Mouse (Mus musculus) CH12.LX (cell line): ENCODE data around the gene 2900026A02Rik. TPM values are rescaled to one million over a fixed set of nuclear protein-coding genes. Genes with fewer than 3 reads are reported as not detected.

Experiments used
- DNase-seq: peaks from one replicate; pipeline ENCODE4 v3.0.0-alpha.2; 2013; ENCODE audit errors: extremely low read depth
- H3K27ac ChIP-seq: 2 replicates; pipeline ENCODE4 v1.5.1; 2012; ENCODE audit warnings: low read depth, mild to moderate bottlenecking, control low read depth, moderate library complexity; ENCODE audit not compliant: insufficient read depth
- H3K27me3 ChIP-seq: replicated peaks from 2 replicates; pipeline ENCODE3; 2012; ENCODE audit warnings: inconsistent platforms
- H3K36me3 ChIP-seq, 2 experiments: replicated peaks in 1 of 2; 2 replicates each; pipeline versions ENCODE3 to v1.6.1; 2012; ENCODE audit warnings: inconsistent platforms in 1 of 2, low read length in 1 of 2, mild to moderate bottlenecking in 1 of 2, mixed read lengths in 1 of 2, moderate library complexity in 1 of 2; ENCODE audit not compliant: control insufficient read depth in 1 of 2, insufficient read depth in 1 of 2
- H3K4me1 ChIP-seq, 2 experiments: 2 replicates each; pipeline ENCODE4 v1.6.1; 2012; ENCODE audit warnings: inconsistent platforms in 1 of 2, moderate library complexity in 1 of 2; ENCODE audit not compliant: insufficient read depth in 2 of 2, control insufficient read depth in 1 of 2
- H3K4me2 ChIP-seq: 2 replicates; pipeline ENCODE4 v1.6.1; 2012; ENCODE audit warnings: low read depth, mild to moderate bottlenecking, control low read depth; ENCODE audit not compliant: poor library complexity, insufficient read depth, severe bottlenecking
- H3K4me3 ChIP-seq, 3 experiments: fragments of 150-350 bp in 1 of 3; sonication (generic) in 1 of 3; replicated peaks in 1 of 3; 2 replicates each; pipeline versions ENCODE3 to v1.5.1; 2011 to 2012; ENCODE audit warnings: low read depth in 2 of 3, low read length in 2 of 3, mild to moderate bottlenecking in 2 of 3, moderate library complexity in 2 of 3, control low read depth in 1 of 3, improper control_type of control experiment in 1 of 3, inconsistent platforms in 1 of 3, mixed read lengths in 1 of 3; ENCODE audit not compliant: poor library complexity in 1 of 3
- H3K79me2 ChIP-seq: replicated peaks from 2 replicates; pipeline ENCODE4 v1.6.1; 2012; ENCODE audit warnings: mild to moderate bottlenecking, moderate library complexity; ENCODE audit not compliant: control insufficient read depth, poor library complexity, insufficient read depth, severe bottlenecking; ENCODE audit errors: extremely low read depth
- H3K9ac ChIP-seq: 2 replicates; pipeline ENCODE4 v1.6.1; 2012; ENCODE audit warnings: low read depth, mild to moderate bottlenecking, control low read depth, moderate library complexity; ENCODE audit not compliant: insufficient read depth
- H3K9me3 ChIP-seq: replicated peaks from 2 replicates; pipeline ENCODE3; 2012; ENCODE audit warnings: low read length, inconsistent platforms, mixed read lengths
- CTCF ChIP-seq, 2 experiments: IDR thresholded peaks in 1 of 2; conservative IDR thresholded peaks in 1 of 2; 2 replicates each; pipeline ENCODE4 v1.5.1; 2011 to 2012; ENCODE audit warnings: low read depth in 2 of 2, low read length in 2 of 2, improper control_type of control experiment in 1 of 2, inconsistent platforms in 1 of 2, mild to moderate bottlenecking in 1 of 2, moderate library complexity in 1 of 2
- E2F4 ChIP-seq: IDR thresholded peaks from 2 replicates; pipeline ENCODE4 v1.6.1; 2011; ENCODE audit warnings: low read depth, low read length, improper control_type of control experiment; ENCODE audit not compliant: insufficient replicate concordance
- ELF1 ChIP-seq: IDR thresholded peaks from 2 replicates; pipeline ENCODE4 v1.6.1; 2014; ENCODE audit warnings: low read depth, mild to moderate bottlenecking, inconsistent platforms, low read length, improper control_type of control experiment
- EP300 ChIP-seq: IDR thresholded peaks from 2 replicates; pipeline ENCODE4 v1.6.1; 2011; ENCODE audit warnings: low read length, improper control_type of control experiment
- ETS1 ChIP-seq: conservative IDR thresholded peaks from 2 replicates; pipeline ENCODE4 v1.6.1; 2012; ENCODE audit warnings: low read depth, mild to moderate bottlenecking, inconsistent platforms, low read length, improper control_type of control experiment, moderate library complexity
- GABPA ChIP-seq: IDR thresholded peaks from 2 replicates; pipeline ENCODE4 v1.6.1; 2012; ENCODE audit warnings: low read depth, low read length, improper control_type of control experiment, inconsistent platforms; ENCODE audit not compliant: insufficient replicate concordance
- HCFC1 ChIP-seq: IDR thresholded peaks from 2 replicates; pipeline ENCODE4 v1.6.1; 2012; ENCODE audit warnings: low read depth, mild to moderate bottlenecking, inconsistent platforms, low read length, improper control_type of control experiment
- IRF4 ChIP-seq: IDR thresholded peaks from 2 replicates; pipeline ENCODE4 v1.6.1; 2014; ENCODE audit warnings: low read depth, mild to moderate bottlenecking, inconsistent platforms, low read length, improper control_type of control experiment
- JUN ChIP-seq: IDR thresholded peaks from 2 replicates; pipeline ENCODE4 v1.6.1; 2011; ENCODE audit warnings: low read depth, mild to moderate bottlenecking, low read length, improper control_type of control experiment, moderate library complexity; ENCODE audit not compliant: insufficient read depth
- KAT2A ChIP-seq: IDR thresholded peaks from 2 replicates; pipeline ENCODE4 v1.6.1; 2012; ENCODE audit warnings: low read length, improper control_type of control experiment, inconsistent platforms; ENCODE audit not compliant: insufficient replicate concordance
- MAFK ChIP-seq: IDR thresholded peaks from 2 replicates; pipeline ENCODE4 v1.6.1; 2011; ENCODE audit warnings: low read length, improper control_type of control experiment; ENCODE audit not compliant: insufficient replicate concordance
- MAX ChIP-seq: IDR thresholded peaks from 2 replicates; pipeline ENCODE4 v1.6.1; 2011; ENCODE audit warnings: low read length, improper control_type of control experiment
- MYC ChIP-seq: IDR thresholded peaks from 2 replicates; pipeline ENCODE4 v1.6.1; 2011; ENCODE audit warnings: low read depth, mild to moderate bottlenecking, improper control_type of control experiment, low read length
- NELFE ChIP-seq: IDR thresholded peaks from 2 replicates; pipeline ENCODE4 v1.6.1; 2011; ENCODE audit warnings: low read depth, low read length, improper control_type of control experiment
- NRF1 ChIP-seq: IDR thresholded peaks from 2 replicates; pipeline ENCODE4 v1.6.1; 2014; ENCODE audit warnings: low read depth, mild to moderate bottlenecking, inconsistent platforms, low read length, improper control_type of control experiment, moderate library complexity
- PAX5 ChIP-seq: IDR thresholded peaks from 2 replicates; pipeline ENCODE4 v1.6.1; 2012; ENCODE audit warnings: low read length, inconsistent platforms, mixed read lengths
- POLR2A ChIP-seq: IDR thresholded peaks from 2 replicates; pipeline ENCODE4 v1.6.1; 2011; ENCODE audit warnings: low read depth, mild to moderate bottlenecking, improper control_type of control experiment, low read length
- POLR2AphosphoS2 ChIP-seq: IDR thresholded peaks from 2 replicates; pipeline ENCODE4 v1.6.1; 2011; ENCODE audit warnings: low read depth, low read length, improper control_type of control experiment
- RAD21 ChIP-seq: IDR thresholded peaks from 2 replicates; pipeline ENCODE4 v1.6.1; 2011; ENCODE audit warnings: low read depth, mild to moderate bottlenecking, low read length, improper control_type of control experiment, moderate library complexity
- RCOR1 ChIP-seq: conservative IDR thresholded peaks from 2 replicates; pipeline ENCODE4 v1.6.1; 2012; ENCODE audit warnings: low read depth, mild to moderate bottlenecking, inconsistent platforms, low read length, improper control_type of control experiment
- TCF12 ChIP-seq: IDR thresholded peaks from 2 replicates; pipeline ENCODE4 v1.6.1; 2014; ENCODE audit warnings: low read depth, mild to moderate bottlenecking, inconsistent platforms, low read length, improper control_type of control experiment
- UBTF ChIP-seq: IDR thresholded peaks from 2 replicates; pipeline ENCODE4 v1.6.1; 2012; ENCODE audit warnings: low read depth, mild to moderate bottlenecking, inconsistent platforms, low read length, improper control_type of control experiment, moderate library complexity
- USF1 ChIP-seq: IDR thresholded peaks from 2 replicates; pipeline ENCODE4 v1.6.1; 2014; ENCODE audit warnings: low read depth, mild to moderate bottlenecking, inconsistent platforms, low read length, improper control_type of control experiment
- ZC3H11A ChIP-seq: IDR thresholded peaks from 2 replicates; pipeline ENCODE4 v1.6.1; 2012; ENCODE audit warnings: low read depth, mild to moderate bottlenecking, inconsistent platforms, low read length, improper control_type of control experiment
- ZKSCAN1 ChIP-seq: IDR thresholded peaks from 2 replicates; pipeline ENCODE4 v1.6.1; 2012; ENCODE audit warnings: low read depth, inconsistent platforms, low read length, improper control_type of control experiment, borderline replicate concordance
- ZMIZ1 ChIP-seq: IDR thresholded peaks from 2 replicates; pipeline ENCODE4 v1.6.1; 2012; ENCODE audit warnings: low read depth, mild to moderate bottlenecking, inconsistent platforms, low read length, improper control_type of control experiment
- dilution Hi-C: fragments of 300-500 bp; cut with MboI; formaldehyde crosslinking; loops from 2 replicates; pipeline ENCODE4 v1.14.3; 2020; ENCODE audit warnings: low sequenced_read_pairs; ENCODE audit not compliant: extremely low pct_unique_long_range_greater_than_20kb, extremely low pct_ligation_motif_present
- in situ Hi-C: fragments of 300-500 bp; cut with MboI; formaldehyde crosslinking; loops from 3 replicates; pipeline ENCODE4 v1.14.3; 2019; ENCODE audit warnings: low sequenced_read_pairs, low pct_ligation_motif_present, low pct_unique_long_range_greater_than_20kb, mixed read lengths
- polyA plus RNA-seq: library from polyadenylated mRNA; unstranded; fragments of >175 nt; gene quantifications from 2 replicates; pipeline ENCODE4 v1.2.1, GENCODE M21; 2012; ENCODE audit warnings: low read depth; ENCODE audit not compliant: insufficient read length
- total RNA-seq, 2 experiments: library from RNA; depleted of rRNA; stranded (reverse); fragments of 300-350 nt in 1 of 2; fragments of >200 nt in 1 of 2; gene quantifications; 2 replicates each; pipeline ENCODE4 v1.2.3; 2012 to 2014

The 2900026A02Rik gene
- total and polyA plus RNA-seq, 3 experiments: 0.85 to 4.6 (median 0.93) TPM

- dilution Hi-C loops (no loop called here), in situ Hi-C loops (no loop called here)
- no peaks in the 10 kb centered on the region for H3K36me3 ChIP-seq
- no peaks in the 10 kb centered on the region for H3K9me3 ChIP-seq
- H3K4me1 ChIP-seq: no peaks in the 10 kb centered on the region
- no peak for DNase-seq
- no peak overlapping the region for H3K4me3 ChIP-seq
- H3K4me2 ChIP-seq: no peak overlapping the region
- TF ChIP-seq HCFC1: no peak
- TF ChIP-seq GABPA: no peak
- no peak for TF ChIP-seq RCOR1
- TF ChIP-seq MYC: no peak
- TF ChIP-seq UBTF: no peak
- TF ChIP-seq EP300: no peak
- TF ChIP-seq ETS1: no peak
- no peak for TF ChIP-seq POLR2AphosphoS2
- TF ChIP-seq RAD21: no peak
- no peak for TF ChIP-seq MAX
- no peak for TF ChIP-seq ZKSCAN1
- no peak for TF ChIP-seq USF1
- no peak for TF ChIP-seq NELFE
- TF ChIP-seq CTCF (conservative IDR thresholded peaks at IDR 0.05 in 1 of 2, IDR thresholded peaks at IDR 0.05 in 1 of 2; ENCODE audit: low read depth in 2 of 2, low read length in 2 of 2): no peak
- no peak for TF ChIP-seq PAX5
- no peak for TF ChIP-seq ELF1
- no peak for TF ChIP-seq NRF1
- no peak overlapping the region for H3K27ac ChIP-seq
- no peak overlapping the region for H3K9ac ChIP-seq
- peaks cover 87% of the 10 kb centered on the region for H3K27me3 ChIP-seq
- no peaks in the 10 kb centered on the region for H3K79me2 ChIP-seq
Observed at GRCm38 (mm10) chr5:113208622-113209400, 12.2 kb downstream of the 2900026A02Rik start.

GRCm38 (mm10) chr5:113208048-113208447 lies 13.0 kb downstream of the 2900026A02Rik start:
- H3K79me2 ChIP-seq: no peaks in the 10 kb centered on the region
- no peaks in the 10 kb centered on the region for H3K36me3 ChIP-seq
- peaks cover 86% of the 10 kb centered on the region for H3K27me3 ChIP-seq
- H3K4me1 ChIP-seq: no peaks in the 10 kb centered on the region
- H3K27ac ChIP-seq: no peak overlapping the region
- no peak overlapping the region for H3K4me3 ChIP-seq
- H3K4me2 ChIP-seq: no peak overlapping the region
- no peak for DNase-seq
- dilution Hi-C loops (no loop called here), in situ Hi-C loops (no loop called here)
- peaks cover 3% of the 10 kb centered on the region for H3K9me3 ChIP-seq
- TF ChIP-seq TCF12: no peak
- no peak for TF ChIP-seq MAFK
- TF ChIP-seq ZMIZ1: no peak
- no peak for TF ChIP-seq E2F4
- TF ChIP-seq IRF4: no peak
- no peak for TF ChIP-seq POLR2A
- no peak for TF ChIP-seq PAX5
- TF ChIP-seq ZC3H11A: no peak
- no peak for TF ChIP-seq JUN
- TF ChIP-seq KAT2A: no peak
- no peak for TF ChIP-seq EP300
- no peak for TF ChIP-seq MAX
- TF ChIP-seq, all 38 proteins: peak for 0
- no peak overlapping the region for H3K9ac ChIP-seq
